Mouse (Mus musculus) cerebellum, adult 2 months (tissue): ENCODE results near the gene Hnrnpul1. TPM values are rescaled to one million over a fixed set of nuclear protein-coding genes. Genes with fewer than 3 reads are reported as not detected.

ENCODE experiments used
- DNase-seq, 2 experiments: peaks; one replicate each; pipeline ENCODE4 v3.0.0; 2021
- H3K27ac ChIP-seq: fragments of 200-500 bp; 2 replicates; pipeline ENCODE4 v1.5.1; 2012; ENCODE audit warnings: low read length, control low read depth, inconsistent platforms; ENCODE audit not compliant: insufficient read depth
- H3K27me3 ChIP-seq: fragments of 200-500 bp; 2 replicates; pipeline ENCODE4 v1.6.1; 2012; ENCODE audit warnings: inconsistent platforms, mild to moderate bottlenecking, low read length, moderate library complexity; ENCODE audit not compliant: control insufficient read depth, insufficient read depth
- H3K4me1 ChIP-seq: fragments of 200-500 bp; 2 replicates; pipeline ENCODE4 v1.6.1; 2011; ENCODE audit warnings: low read length; ENCODE audit not compliant: control insufficient read depth, insufficient read depth
- H3K4me3 ChIP-seq: fragments of 200-500 bp; replicated peaks from 2 replicates; pipeline ENCODE3; 2011; ENCODE audit warnings: mild to moderate bottlenecking, low read depth, low read length, control low read depth; ENCODE audit not compliant: insufficient read depth
- CTCF ChIP-seq: fragments of 200-500 bp; IDR thresholded peaks from 2 replicates; pipeline ENCODE4 v1.5.1; 2011; ENCODE audit warnings: low read depth, mild to moderate bottlenecking, control low read depth, low read length, moderate library complexity, borderline replicate concordance; ENCODE audit not compliant: insufficient read depth
- POLR2A ChIP-seq: fragments of 200-500 bp; IDR thresholded peaks from 2 replicates; pipeline ENCODE4 v1.6.1; 2011; ENCODE audit warnings: low read length, control low read depth, borderline replicate concordance; ENCODE audit not compliant: insufficient read depth
- WGBS: fragments of 180-500 bp; shearing (Covaris S2); methylation state at CpG from one replicate; pipeline ENCODE4 v1.1.7; 2018; 5-methylcytosine and 5-hydroxymethylcytosine counted together
- polyA plus RNA-seq: library from polyadenylated mRNA; depleted of rRNA; stranded (reverse); fragments of >200 nt; gene quantifications from 2 replicates; pipeline ENCODE4 v1.2.3, GENCODE M21; 2012

The Hnrnpul1 gene
- polyA plus RNA-seq, 1 experiment, result 49.0 TPM

DNA sequence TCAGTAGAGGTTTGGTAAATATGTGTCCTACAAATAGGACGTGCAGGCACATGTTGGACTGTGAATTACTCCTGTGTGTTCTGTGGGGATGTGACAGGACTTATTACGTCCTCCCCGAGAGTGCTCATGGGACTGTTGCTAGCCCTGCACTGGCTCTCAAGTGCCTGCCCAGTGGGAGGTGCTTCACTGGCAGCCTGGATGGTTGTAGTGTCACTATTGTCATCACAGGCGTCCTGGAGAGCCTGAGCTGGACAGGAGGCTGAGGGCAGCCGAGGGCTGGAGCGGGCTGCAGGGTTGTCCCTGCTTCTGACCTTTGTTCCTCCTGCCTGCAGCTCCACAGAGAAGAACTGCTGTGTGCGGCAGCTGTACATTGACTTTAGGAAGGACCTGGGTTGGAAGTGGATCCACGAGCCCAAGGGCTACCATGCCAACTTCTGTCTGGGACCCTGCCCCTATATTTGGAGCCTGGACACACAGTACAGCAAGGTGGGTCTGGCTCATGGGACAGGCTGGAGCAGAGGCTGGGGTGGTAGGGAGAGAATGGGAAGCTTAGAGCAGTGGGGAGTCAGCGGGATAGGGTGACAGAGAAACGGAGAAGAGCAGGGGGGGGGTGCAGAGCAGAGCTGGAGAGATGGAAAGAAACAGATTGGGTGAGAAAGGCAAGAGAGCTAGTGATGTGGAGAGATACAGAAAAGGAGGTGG, 50.6 kb downstream of the Hnrnpul1 start:
- 34% methylated on average over 10 of the region's 10 CpGs for WGBS
- TF ChIP-seq CTCF (no peak), POLR2A (no peak)
- no peaks in the 10 kb centered on the region for H3K27me3 ChIP-seq
- DNase-seq, result no peak
- no peak overlapping the region for H3K4me3 ChIP-seq
- peaks cover 5% of the 10 kb centered on the region; the same call in 1 of the 2 replicates for H3K4me1 ChIP-seq
- H3K27ac ChIP-seq, result no peak overlapping the region

DNA sequence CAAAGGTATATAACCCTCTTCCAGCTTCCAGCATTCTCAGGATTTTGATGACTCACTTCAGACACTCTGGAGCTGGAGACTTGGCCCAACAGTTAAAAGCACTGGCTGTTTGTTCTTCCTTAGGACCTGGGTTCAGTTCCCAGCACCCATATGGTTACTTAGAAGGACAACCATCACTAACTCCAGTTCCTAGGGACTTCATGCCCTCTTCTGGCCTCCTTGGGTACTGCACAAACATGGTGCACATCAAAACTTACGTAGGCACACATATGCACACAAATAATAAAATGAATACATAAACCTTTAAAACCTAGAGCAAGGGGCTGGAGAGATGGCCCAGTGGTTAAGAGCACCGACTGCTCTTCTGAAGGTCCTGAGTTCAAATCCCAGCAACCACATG, 52.2 kb downstream of the Hnrnpul1 start:
- H3K27ac ChIP-seq, result no peak overlapping the region
- DNase-seq, result no peak
- peaks cover 5% of the 10 kb centered on the region; the same call in 1 of the 2 replicates for H3K4me1 ChIP-seq
- H3K4me3 ChIP-seq, result no peak overlapping the region
- TF ChIP-seq POLR2A (no peak), CTCF (no peak)
- no peaks in the 10 kb centered on the region for H3K27me3 ChIP-seq
- 95% methylated on average over 2 of the region's 2 CpGs for WGBS

DNA sequence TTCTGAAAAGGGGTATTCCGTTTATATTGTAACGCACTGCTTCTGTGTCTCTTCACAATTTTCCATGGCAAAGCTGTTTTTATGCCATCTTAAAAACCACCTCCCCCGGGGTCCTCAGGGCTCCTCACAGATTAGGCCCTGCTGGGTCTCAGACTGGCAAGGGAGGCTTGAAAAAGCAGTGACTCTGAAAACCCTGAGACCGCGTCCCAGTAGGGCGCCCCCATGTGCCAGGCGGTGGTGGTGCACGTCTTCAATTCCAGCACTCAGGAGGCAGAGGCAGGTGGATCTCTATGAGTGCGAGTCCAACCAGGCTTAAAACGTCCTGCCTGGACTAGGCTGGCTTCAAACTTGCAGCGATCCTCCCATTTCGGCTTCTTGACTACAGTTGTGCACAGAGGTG, 53.8 kb downstream of the Hnrnpul1 start:
- no peak overlapping the region for H3K4me3 ChIP-seq
- peak; percentile 13; the same call in 1 of the 2 replicates for TF ChIP-seq CTCF
- no peak for TF ChIP-seq POLR2A
- H3K27ac ChIP-seq, result no peak overlapping the region
- H3K4me1 ChIP-seq, result peaks cover under 1% of the 10 kb centered on the region; the same call in 1 of the 2 replicates
- no peaks in the 10 kb centered on the region for H3K27me3 ChIP-seq
- no peak for DNase-seq
- WGBS, result 75% methylated on average over 12 of the region's 12 CpGs

DNA sequence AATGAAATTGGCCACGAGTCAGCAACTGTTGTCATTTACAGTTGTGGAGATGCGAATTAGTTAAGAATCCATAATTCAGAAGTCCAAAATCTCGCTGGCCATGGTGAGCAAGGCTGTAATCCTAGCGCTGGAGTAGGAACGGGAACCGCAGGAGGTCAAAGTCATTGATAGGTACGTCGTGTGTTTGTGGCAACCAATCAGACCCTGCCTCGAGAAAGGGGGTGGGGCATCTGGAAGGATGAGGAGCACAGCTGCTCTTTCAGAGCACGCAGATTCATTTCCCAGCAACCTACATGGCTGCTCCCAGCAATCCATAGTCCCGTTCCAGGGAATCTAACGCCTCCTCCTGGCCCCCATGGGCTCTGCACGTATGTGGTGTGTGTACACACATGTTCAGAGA, 54.7 kb downstream of the Hnrnpul1 start:
- WGBS, result 51% methylated on average over 13 of the region's 13 CpGs
- TF ChIP-seq CTCF, result no peak
- TF ChIP-seq POLR2A, result no peak
- Histone ChIP-seq H3K4me1 (no peaks in the 10 kb centered on the region), H3K4me3 (no peak overlapping the region), H3K27me3 (no peaks in the 10 kb centered on the region), H3K27ac (no peak overlapping the region)
- DNase-seq, result no peak

DNA sequence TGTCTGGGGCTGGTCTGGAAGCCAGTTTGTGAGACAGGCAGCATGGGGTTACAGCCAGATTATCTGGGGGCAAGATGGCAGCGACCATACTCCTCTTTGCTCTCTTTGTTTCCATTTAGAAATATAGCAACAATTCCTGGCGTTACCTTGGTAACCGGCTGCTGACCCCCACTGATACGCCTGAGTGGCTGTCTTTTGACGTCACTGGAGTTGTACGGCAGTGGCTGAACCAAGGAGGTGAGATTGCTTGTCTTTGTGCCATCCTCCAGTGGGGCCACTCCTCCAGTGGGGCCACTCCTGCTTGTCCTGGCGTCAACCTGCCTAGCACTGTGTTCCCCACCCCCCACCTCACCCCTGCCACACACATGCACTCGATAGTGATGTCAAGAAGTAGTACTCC, 60.5 kb downstream of the Hnrnpul1 start:
- Histone ChIP-seq H3K27ac (no peak overlapping the region), H3K4me3 (no peak overlapping the region), H3K4me1 (no peaks in the 10 kb centered on the region), H3K27me3 (no peaks in the 10 kb centered on the region)
- WGBS, result 43% methylated on average over 8 of the region's 8 CpGs
- DNase-seq, result no peak
- TF ChIP-seq CTCF (no peak), POLR2A (no peak)

DNA sequence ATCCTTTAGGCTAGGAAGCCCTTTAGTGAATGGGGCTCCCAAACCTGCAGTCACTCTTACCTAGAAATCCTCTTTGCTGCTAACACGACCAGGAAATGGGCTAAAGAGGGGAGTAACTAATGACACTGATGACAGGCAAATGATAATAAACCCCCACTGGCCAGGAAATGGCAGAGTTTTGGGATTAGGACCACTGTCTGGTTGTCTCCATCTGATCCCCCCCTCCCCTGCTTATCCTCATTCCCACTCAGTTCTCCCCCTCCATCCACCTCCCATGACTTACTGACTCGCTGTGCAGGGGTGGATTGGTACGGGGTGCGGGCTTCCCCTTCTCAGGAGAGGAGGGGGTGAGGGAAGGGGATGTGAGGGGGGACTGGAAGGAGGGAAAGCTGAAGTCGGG, 64.5 kb downstream of the Hnrnpul1 start:
- H3K27me3 ChIP-seq, result peaks cover 5% of the 10 kb centered on the region; the same call in 1 of the 2 replicates

DNA sequence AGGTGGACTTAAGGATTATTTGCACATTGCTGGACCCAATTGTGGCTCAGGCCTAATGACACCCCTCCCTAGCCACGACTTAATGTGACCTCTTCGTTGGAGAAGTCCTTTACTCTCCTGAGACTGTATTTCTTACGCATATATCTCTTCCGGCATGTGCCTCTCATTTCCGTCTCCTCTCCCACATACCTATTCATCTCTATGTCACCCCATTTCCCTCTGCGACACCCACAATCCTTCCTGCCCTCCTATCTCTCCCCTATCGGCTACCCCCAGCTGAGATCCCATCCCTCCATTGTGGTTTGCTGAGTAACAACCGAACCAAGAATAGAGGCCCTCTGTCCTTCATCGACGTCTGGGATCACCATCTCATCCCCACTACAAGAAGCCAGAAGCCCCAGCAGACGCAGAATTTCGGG, 64.9 kb downstream of the Hnrnpul1 start:
- no peak for TF ChIP-seq POLR2A
- no peak for TF ChIP-seq CTCF
- no peak for DNase-seq
- H3K27me3 ChIP-seq, result peaks cover 5% of the 10 kb centered on the region; the same call in 1 of the 2 replicates
- 23% methylated on average over 12 of the region's 12 CpGs for WGBS
- H3K4me3 ChIP-seq, result no peak overlapping the region
- peaks cover 3% of the 10 kb centered on the region; the same call in 1 of the 2 replicates for H3K4me1 ChIP-seq
- no peak overlapping the region for H3K27ac ChIP-seq

More for the DNA sequence above, 64.5 kb downstream of the Hnrnpul1 start:
- no peak overlapping the region for H3K27ac ChIP-seq
- H3K4me3 ChIP-seq, result no peak overlapping the region
- peaks cover 3% of the 10 kb centered on the region; the same call in 1 of the 2 replicates for H3K4me1 ChIP-seq
- no peak for DNase-seq
- 47% methylated on average over 5 of the region's 5 CpGs for WGBS
- TF ChIP-seq CTCF (no peak), POLR2A (no peak)

DNA sequence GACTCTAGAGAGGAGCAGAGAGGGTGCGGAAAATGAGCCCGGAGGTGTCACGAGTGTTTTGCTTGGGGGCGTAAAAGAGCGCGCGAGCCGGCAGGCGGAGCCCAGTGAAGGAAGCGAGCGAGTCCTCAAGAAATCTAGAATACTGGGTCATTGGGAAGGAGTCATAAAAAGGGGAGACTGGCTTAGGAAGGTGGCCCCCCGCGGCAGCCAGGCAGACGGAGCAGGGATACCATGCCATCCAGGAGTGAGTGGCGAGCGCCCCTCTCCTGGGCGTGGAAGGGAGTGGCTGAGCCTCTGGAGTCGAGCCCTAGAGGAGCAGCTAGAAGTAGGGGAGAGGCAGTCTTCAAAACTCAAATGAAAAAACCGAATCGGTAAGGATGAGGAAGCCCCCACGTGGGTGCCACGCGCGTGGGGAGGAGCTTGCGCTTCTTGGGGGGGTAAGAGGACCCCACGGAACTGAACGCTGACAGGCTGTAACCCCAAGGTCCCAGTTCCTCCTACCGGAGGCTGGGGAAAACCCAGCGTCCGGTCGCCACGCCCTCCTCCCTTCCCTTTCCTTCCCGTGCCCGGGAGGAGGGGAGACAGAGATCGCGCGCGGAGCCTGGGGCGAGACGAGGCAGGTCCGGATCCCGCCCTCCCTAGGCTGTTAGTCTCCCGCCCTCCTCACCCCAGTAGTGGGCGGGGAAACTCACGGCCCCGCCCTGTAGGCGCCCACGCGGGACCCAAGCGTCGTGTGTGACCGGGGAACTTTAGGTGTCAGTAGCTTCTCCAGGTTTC, 65.6 kb downstream of the Hnrnpul1 start:
- no peak for TF ChIP-seq POLR2A
- TF ChIP-seq CTCF, result no peak
- WGBS, result 1% methylated on average over 51 of the region's 52 CpGs
- Histone ChIP-seq H3K27me3 (peaks cover 5% of the 10 kb centered on the region; the same call in 1 of the 2 replicates), H3K27ac (no peak overlapping the region), H3K4me3 (peak overlapping the region; percentile 47), H3K4me1 (peaks cover 3% of the 10 kb centered on the region; the same call in 1 of the 2 replicates)
- DNase-seq, result no peak
